Mouse (Mus musculus) urinary bladder, adult 2 months (tissue): ENCODE results near the gene Fam186a. TPM values are rescaled to one million over a fixed set of nuclear protein-coding genes. Genes with fewer than 3 reads are reported as not detected.

Experiments
- DNase-seq: peaks from one replicate; pipeline ENCODE4 v3.0.0; 2022; ENCODE audit warnings: low spot score
- polyA plus RNA-seq: library from polyadenylated mRNA; depleted of rRNA; stranded (reverse); fragments of >200 nt; gene quantifications from 2 replicates; pipeline ENCODE4 v1.2.3, GENCODE M21; 2012; rRNA removed

The Fam186a gene
- polyA plus RNA-seq, 1 experiment = 0.04 TPM

DNA sequence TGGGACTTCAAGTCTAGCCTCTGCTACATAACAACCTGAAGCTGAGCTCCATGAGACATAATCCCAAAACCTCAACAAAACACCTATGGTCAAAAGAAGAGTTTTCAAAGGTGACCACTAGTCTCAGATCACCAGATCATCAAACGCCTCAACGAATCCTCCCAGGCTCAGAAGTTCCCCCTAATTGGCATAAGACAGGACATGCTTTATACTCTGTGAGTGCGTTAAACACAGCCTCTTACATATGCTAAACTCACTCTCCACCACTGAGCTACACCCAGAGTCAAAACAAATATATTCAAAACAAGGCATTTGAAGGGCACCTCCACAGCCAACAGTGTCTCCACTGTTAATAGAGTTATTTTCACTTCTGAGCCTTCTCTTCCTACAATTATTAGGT, 94.3 kb downstream of the Fam186a start:
- no peak for DNase-seq

Other genes starting within 250 kb of the Fam186a start
- 11.7 and 14.9 TPM in 2 replicates for gene Gpd1, start 249.5 kb downstream of the Fam186a start, polyA plus RNA-seq
- gene Cox14, start 241.4 kb downstream of the Fam186a start, polyA plus RNA-seq = 119 and 162 TPM in 2 replicates
- 35.4 and 43.3 TPM in 2 replicates for gene Cers5, start 194.2 kb downstream of the Fam186a start, polyA plus RNA-seq
- 139 and 147 TPM in 2 replicates for gene Lima1, start 91.6 kb downstream of the Fam186a start, polyA plus RNA-seq
- 15.4 and 19.0 TPM in 2 replicates for gene Larp4, start 3.0 kb upstream of the Fam186a start, polyA plus RNA-seq
- 13.5 and 14.7 TPM in 2 replicates for gene Dip2b, start 71.6 kb upstream of the Fam186a start, polyA plus RNA-seq